Mouse (Mus musculus): Measurements from ENCODE around the gene Serpine3.
A peak's percentile ranks its signal among the peaks of the same experiment; 100 is the strongest.
"Not testable (repeated sequence)": the region's sequence is repeated elsewhere in the genome, so short reads cannot be mapped to it uniquely, and the experiment has no call there.

Gene Serpine3

GRCm38 (mm10) chr14:62663367-62663766, at the start of gene Serpine3:
TSS of gene Serpine3 (plus strand) at chr14:62663667.
- DNase-seq (ENCODE audit: low read depth, low spot score), result no peak

- DNase-seq (ENCODE audit: low read depth, low spot score), result peak; percentile 63
These were observed 41.1 kb upstream of the Serpine3 start for GRCm38 (mm10) chr14:62622393-62622792.

GRCm38 (mm10) chr14:62627951-62628350, 35.5 kb upstream of the Serpine3 start:
- DNase-seq (ENCODE audit: low read depth, low spot score), result no peak

GRCm38 (mm10) chr14:62637436-62638344, 25.8 kb upstream of the Serpine3 start:
- peak; percentile 79 for DNase-seq (ENCODE audit: low read depth, low spot score)

GRCm38 (mm10) chr14:62638345-62638702, 25.1 kb upstream of the Serpine3 start:
- no peak for DNase-seq (ENCODE audit: low read depth, low spot score)

GRCm38 (mm10) chr14:62639111-62639510, 24.4 kb upstream of the Serpine3 start:
- no peak for DNase-seq (ENCODE audit: low read depth, low spot score)

- DNase-seq (ENCODE audit: low read depth, low spot score), result no peak
These were observed 23.9 kb upstream of the Serpine3 start for GRCm38 (mm10) chr14:62639551-62639950.

GRCm38 (mm10) chr14:62640396-62640795, 23.1 kb upstream of the Serpine3 start:
- DNase-seq (ENCODE audit: low read depth, low spot score), result no peak

- DNase-seq (ENCODE audit: low read depth, low spot score), result not testable (repeated sequence)
These were observed 21.1 kb upstream of the Serpine3 start for GRCm38 (mm10) chr14:62642368-62642767.

- no peak for DNase-seq (ENCODE audit: low read depth, low spot score)
These were observed 15.1 kb upstream of the Serpine3 start for GRCm38 (mm10) chr14:62648405-62648804.

GRCm38 (mm10) chr14:62650376-62650775, 13.1 kb upstream of the Serpine3 start:
- no peak for DNase-seq (ENCODE audit: low read depth, low spot score)

GRCm38 (mm10) chr14:62651771-62652170, 11.7 kb upstream of the Serpine3 start:
- DNase-seq (ENCODE audit: low read depth, low spot score), result no peak

- DNase-seq (ENCODE audit: low read depth, low spot score), result no peak
These were observed 7.5 kb upstream of the Serpine3 start for GRCm38 (mm10) chr14:62655996-62656395.

- DNase-seq (ENCODE audit: low read depth, low spot score), result no peak
These were observed 6.0 kb upstream of the Serpine3 start for GRCm38 (mm10) chr14:62657469-62657868.

GRCm38 (mm10) chr14:62662381-62662780, 1.1 kb upstream of the Serpine3 start:
- no peak for DNase-seq (ENCODE audit: low read depth, low spot score)

- no peak for DNase-seq (ENCODE audit: low read depth, low spot score)
These were observed 1.7 kb downstream of the Serpine3 start for GRCm38 (mm10) chr14:62664976-62665673.

- no peak for DNase-seq (ENCODE audit: low read depth, low spot score)
These were observed 10.2 kb downstream of the Serpine3 start for GRCm38 (mm10) chr14:62673646-62674045.

GRCm38 (mm10) chr14:62718161-62718560, 54.7 kb downstream of the Serpine3 start:
- no peak for DNase-seq (ENCODE audit: low read depth, low spot score)

GRCm38 (mm10) chr14:62721625-62722024, 58.2 kb downstream of the Serpine3 start:
- peak; percentile 34 for DNase-seq (ENCODE audit: low read depth, low spot score)

- no peak for DNase-seq (ENCODE audit: low read depth, low spot score)
These were observed 61.1 kb downstream of the Serpine3 start for GRCm38 (mm10) chr14:62724560-62724959.

GRCm38 (mm10) chr14:62731902-62732301, 68.4 kb downstream of the Serpine3 start:
- no peak for DNase-seq (ENCODE audit: low read depth, low spot score)

- DNase-seq (ENCODE audit: low read depth, low spot score), result no peak
These were observed 70.2 kb downstream of the Serpine3 start for GRCm38 (mm10) chr14:62733666-62734065.

- DNase-seq (ENCODE audit: low read depth, low spot score), result no peak
These were observed 72.2 kb downstream of the Serpine3 start for GRCm38 (mm10) chr14:62735646-62736045.
